Mouse (Mus musculus): ENCODE results near the gene Sirt7. TPM values are rescaled to one million over a fixed set of nuclear protein-coding genes. Genes with fewer than 3 reads are reported as not detected.

The Sirt7 gene
- total RNA-seq, 2 experiments from 2014 or later: 6.9 to 8.9 TPM

DNA sequence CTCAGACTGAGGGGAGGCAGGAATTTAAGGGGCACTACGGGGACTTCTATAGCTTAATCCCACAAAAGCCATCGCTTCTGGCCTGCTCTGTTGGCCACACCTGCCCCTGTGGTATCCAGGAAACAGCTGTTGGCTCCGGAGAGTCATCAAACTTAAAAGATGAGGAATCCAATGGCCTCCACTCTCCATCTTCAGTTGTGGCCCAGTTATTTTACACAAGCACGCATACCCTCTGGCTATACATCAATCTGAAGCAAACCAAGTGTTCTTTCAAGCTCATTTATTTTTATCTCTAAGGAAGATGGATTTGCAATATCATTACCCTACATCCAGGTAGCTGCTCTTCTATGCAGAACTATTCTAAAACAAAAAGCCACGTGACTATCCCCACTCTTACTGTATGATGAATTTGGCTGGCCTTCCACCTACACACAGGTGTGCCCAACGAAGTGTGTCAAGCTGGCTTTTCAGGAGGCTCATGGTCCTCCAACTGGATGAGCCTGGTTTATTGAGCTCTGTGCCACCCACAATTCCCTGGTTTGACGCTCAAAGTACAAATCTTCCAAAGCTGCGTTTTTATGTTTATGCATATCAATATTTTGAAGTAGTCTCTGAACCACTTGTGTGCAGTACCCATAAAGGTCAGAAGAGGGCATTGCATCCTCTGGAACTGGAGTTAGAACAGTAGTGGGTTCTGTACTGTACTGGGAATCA is 42.6 kb downstream of the Sirt7 start:
- DNase-seq: peak; percentile 35 to 60

DNA sequence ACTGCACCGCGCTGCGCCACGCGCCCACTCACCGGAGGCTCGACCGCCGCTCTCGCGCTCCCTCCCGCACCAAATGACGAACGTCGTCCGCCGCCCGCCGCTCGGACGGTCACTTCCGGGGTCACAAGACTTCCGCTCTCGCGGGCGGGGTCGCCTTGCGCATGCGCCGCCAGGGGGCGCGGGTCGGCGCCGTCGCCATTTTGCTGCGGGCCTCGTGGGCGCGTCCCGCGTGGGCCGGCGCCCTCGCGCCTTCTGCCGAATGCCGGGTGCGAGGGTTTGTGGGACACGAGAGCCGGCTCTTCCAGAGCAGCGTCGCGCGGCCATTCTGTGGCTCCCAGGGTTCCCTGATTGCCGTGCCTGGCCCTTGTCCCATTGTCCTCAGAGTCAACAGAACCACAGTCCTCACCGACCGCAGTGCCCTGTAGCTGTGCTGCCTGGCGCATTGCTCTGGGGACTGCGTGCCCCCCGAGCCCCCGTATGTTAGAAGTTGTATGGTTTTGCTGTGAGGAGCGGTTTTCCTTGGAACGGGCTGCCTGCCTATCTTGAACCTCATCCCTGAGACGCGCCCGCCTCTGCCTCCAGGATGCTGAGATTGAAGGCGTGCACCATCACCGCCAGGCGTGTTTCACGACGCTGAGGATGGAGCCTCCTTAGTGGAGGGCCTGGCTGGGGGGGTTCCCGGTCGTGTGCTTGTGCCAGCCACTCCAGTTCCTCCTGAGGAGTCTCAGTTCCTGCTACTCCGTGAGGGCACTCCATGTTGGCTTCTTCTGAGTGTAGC is 43.4 kb downstream of the Sirt7 start, which contains the start of gene Arhgdia:
Gene Arhgdia (minus strand): TSS at position 135 of the 778 bp plus-strand sequence.
- peak; percentile 92 to 93 for DNase-seq

DNA sequence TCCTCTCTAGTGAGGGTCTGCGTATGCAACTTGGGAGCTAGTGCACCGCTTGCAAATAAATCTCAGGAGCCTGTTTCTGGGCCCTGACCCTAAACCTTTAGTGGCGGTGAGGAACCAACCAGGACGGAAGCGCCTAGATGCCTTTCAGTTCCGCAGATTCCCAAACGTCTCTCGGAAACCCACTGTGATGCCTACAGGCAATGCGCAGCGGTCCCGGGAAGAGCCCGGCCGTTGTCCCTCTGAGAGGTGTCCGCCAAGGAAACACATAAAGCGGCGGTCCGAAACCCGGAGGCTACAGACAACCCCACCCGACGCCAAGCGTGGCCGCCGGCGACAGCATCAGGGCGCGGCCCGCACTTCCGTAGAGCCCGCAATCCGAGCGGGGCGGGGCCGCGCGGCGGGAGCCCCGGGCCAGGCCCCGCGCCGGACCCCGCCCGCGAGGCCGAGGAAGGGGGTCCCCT is 44.1 kb downstream of the Sirt7 start:
- DNase-seq: peak; percentile 59 to 72

DNA sequence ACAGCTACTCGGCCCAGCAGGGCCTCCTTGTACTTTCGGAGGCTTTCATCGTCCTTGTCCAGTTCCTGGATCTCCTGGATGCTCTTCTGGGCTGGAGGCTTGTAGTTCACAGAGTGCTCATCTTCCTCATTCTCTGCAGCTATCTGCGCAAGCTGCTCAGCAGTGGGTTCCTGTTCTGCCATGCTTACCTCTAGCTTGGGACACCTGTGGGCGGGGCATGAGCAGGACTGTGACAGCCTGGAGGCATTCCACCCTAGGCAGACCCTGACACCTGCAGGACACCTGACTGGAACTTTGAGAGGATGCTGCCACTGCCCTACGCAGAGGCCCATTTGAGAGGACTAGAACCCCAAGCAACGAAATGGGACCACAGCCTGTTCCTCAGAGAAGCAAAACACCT is 44.9 kb downstream of the Sirt7 start:
- DNase-seq: peak; percentile 30 to 35

DNA sequence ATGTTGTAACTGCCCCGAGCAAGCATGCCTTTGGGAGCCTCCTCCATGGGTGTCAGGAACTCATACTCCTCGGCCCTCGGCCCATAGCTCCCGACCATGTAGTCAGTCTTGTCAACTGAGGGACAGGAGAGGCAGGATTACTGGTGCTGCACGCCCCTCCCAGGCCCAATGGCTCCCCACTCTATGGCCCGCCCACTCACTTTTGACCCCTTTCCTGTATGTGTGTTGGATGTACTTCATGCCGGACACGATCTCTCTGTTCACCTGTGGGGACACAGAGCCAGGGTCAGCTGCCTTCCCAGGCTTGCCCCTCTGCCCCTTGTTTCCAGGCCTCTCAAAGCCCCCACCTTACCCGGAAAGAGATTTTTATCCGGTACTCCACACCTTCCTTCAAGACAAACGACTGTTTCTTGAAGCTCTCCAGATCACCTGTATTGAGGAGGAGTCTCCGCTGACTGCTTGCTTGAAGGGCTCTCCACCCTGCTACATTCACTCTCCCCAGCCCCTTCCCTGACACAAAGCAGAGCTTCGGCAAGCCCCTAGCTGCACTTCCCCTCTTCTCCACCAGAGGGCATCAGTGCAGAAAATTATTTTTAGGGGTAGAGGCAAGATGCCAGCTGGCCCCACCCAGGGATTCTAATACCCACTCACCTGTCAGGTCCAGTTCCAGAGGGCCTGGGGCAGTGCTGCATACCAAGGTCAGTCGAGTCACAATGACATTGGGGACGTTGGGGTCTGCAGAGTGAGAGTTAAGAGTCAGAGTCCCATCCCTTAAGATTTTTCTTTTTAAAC is 45.5 kb downstream of the Sirt7 start:
- DNase-seq: peak; percentile 72 to 89

DNA sequence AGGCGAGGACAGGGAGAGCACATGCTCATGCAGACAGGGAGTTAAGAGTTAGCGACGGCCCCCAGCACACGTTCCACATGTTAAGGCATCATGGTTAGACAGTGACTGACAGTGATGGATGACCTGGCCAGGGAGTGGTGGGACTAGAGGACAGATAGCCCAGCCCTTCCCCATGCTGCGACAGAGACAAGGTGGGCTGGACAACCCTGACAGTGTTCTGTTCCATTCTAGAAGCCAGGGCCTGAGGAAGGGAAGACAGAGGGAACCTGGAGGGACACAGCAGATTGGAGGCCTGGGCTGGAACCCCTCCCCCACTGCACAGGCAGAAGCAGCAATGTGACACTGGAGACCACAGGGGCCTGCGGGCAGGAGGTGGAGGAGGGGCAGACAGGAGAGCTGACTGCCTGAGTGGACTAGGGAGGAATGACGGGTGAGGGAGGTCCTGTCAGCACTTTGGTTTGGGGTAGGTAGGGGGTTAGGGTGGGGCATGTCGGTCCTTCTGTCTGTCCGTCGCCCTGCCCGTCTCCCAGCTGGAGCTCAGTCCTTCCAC is 46.3 kb downstream of the Sirt7 start:
- no peak for DNase-seq

DNA sequence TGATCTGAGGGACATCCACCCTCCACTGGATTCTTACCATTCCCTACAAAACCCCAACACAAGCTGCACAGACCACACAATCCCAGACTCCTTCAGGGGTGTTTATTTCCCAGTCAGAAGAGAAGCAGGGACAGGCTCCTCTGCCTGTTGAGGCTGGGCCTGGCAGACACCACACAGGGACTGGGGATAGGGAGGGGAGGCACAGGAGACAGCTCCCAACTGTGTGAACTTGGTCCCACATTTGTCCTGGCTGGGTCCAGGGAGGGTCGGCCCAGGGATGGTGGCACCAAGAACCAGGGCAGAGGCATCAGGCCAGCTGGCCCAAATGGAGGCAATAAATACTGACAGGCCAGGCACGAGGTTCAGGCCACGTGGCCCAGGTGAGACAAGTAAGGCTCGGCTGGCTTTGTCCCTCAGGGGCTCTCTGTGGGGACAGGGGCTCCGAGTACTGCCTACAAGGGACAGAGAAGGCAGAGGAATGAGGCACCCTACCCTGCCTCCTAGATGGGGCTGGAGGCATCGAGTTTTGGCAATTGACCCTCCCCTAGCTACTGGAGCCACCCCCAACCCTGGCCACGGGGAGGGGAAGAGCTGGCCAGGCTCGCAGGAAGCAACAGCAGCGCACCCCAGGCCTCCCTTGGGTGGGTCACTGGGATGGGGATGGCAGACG is 46.9 kb downstream of the Sirt7 start:
- DNase-seq: peak in 1 of 2 experiments; percentile 6

DNA sequence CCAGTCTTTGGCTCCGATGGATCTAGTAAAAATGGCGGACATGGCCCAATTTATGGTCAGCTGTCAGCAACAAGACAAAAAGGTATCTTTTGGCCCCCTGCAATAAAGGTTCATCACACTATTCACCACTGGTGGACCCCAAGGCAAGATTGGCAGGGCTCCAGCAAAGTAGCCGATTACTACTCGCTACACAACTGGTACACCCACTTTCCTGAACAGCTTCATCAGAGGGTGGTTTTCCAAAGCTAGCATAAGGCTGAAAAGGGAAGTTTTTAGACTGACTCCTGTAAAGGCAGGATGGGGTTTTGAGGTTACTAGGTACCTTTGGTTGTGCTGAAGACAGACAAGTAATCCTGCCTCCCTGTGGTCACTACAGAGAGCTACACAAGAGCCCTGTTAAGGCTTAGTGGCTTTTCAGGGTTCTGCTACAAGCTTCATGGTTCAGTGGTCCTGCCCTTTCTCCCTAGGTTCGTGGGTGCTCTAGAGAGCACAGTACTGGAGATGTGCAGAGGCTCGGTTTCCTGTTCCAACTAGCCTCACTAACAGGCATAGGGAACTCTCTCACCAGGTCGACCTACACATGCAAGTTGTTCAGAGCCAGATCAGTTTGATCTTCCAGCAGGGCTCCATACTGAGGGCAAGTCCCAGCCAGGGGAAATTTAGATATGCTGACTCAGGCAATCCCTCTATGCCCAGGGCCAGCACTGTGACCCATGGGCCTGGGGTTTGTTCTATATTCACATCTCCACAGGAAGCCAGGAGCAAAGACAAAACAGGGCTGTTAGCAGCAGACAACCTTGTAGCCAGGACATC is 47.6 kb downstream of the Sirt7 start:
- peak; percentile 3 to 49 for DNase-seq

DNA sequence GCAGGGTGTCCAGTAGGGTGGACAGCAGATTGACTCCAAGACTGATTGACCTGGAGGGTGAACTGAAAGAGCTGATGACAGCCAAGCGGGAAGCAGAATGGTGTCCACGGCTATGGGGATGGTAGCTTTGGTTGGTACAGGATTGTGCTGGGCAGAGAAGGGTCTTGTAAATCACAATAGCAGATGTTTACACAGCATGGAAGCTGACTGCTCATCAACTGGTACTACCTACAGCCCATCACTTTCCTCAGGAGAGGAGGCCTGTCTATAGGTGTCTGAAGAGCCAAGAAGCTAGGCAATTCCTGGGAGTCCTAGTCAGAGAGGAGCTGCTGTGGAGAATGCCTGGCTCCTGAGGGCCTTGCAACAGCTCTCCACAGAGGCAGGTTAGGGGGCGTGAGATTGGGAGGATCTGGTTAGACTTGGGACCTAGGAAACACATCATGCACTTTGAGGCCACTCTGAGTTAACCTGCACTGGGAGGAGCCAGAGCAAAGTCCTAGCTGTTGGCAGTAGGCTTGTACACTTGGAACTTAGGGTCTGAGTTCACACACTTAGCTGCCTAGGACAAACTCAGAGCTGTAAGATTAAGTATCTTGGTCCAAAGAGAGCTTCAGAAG is 48.6 kb downstream of the Sirt7 start:
- DNase-seq: no peak

DNA sequence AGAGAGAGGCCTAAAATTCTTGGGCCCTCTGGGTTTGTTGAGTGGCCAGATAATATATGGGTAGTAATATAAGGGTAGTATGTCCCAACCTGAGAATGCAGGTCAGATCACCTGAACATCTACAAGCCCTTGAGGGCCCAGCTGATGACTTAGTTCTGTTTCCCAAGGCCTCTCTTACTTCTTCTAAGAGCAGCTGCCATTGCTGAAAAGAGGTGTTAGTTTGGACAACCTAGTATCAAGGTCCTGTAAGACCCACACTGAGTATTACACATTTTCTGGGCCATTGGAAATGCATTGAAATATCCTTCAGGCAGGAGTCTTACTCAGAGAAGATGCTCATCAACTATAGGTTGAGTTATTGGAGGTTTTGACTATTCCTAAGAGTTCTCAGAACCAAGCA is 49.1 kb downstream of the Sirt7 start:
- no peak for DNase-seq

DNA sequence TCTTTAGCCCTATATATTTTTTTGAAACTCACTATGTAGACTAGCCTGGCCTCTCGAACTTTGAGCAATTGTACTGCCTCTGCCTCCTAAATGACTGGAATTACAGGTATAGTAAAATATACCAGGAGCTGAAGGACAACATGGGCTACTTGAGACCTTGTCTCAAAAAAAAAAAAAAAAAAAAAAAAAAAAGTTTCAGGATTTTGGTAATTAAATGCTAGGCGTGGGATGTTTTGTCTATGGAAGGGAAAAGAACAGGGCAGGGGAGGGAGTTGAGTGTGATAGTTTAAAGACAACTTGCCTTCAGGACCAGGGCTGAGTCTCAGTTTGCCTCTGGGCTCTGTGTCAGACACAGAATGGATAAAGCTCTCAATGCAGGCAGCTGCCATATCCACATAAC is 50.0 kb downstream of the Sirt7 start:
- no peak for DNase-seq

DNA sequence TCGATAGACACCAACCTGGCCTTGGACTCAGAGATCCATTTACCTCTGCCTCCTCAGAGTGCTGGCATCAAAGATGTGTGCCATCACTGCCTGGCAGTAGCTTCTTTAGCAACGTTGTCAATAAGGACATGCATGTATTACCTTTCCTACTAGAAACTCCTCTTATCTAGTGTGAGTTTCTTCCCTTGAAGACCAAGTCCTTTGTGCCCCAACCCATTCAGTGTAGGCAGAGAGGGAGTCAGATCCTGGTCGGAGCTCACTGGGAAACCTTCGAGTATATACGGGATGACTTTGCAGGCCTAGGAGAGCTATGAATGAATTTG is 50.8 kb downstream of the Sirt7 start:
- DNase-seq: no peak

DNA sequence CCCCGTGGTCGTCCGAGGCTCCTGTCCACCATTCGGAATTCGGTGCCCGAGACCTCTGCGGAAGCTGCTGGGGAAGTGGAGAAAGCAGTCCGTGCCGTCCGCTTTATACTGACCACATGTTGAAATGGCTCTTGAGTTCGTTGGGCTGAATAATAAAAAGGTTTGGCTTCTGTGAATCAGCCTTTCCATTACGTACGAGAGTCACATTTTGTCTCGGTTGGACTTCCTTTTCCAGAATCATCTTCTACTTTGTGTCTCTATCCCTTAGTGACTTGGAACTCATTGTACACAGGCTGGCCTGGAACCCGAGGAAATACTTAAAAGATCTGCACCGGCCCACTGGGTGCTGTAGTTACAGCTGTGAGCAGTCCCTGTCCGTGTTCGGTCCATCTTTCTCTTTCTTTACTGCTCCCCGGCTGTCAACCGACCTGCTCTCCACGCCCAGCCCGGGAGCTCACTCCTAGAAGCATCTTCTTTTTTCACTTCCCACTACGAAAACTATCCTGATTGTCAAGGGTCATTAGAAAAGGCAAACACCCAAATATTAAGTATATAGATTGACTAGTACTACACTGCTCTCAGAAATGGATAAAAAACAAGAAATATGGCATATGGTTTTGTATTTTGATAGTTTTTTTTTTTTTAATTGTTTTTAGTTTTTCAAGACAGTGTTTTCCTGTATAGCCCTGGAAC is 51.3 kb downstream of the Sirt7 start:
- DNase-seq: no peak

DNA sequence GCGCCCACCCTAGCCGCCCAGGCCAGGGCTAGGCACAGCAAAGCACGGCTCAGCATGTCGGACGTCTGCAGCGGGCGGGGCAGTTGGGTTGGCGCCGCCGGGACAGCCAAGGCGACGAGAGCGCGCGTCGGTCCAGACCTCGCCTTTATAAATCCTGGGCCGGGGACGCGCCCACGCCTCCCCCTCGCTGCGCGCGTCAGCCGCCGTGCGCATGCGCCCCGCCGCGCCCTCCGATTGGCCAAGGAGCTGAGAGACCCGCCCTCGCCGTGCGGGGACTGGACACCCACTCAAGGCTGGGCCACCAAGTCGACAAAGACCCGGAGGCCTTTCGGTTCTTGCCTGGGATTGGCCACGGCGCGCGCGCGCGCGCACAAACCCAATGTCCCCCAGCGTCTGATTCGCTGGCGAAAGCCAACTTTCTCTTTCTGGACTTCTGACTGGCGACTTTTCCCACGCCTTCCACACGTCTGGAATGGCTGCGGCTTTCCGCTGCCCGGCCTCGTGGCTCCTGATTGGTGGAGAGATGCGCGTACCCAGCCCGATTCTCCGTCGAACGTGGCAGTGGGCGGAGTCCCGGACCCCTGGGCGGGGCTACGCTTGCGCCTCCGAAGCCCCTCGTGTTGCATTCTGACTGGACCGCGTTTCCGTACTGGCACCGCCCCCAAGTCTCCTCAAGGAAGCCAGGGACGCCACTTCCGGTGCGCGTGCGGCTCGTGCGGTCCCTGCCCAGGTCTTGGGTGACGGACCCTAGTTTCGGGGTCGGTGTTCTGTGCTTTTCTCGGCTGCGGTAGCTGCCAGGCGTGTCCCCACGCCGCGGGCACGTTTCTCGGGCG is 52.1 kb downstream of the Sirt7 start, which contains the start of gene P4hb:
Gene P4hb (minus strand): TSS at position 502 of the 833 bp plus-strand sequence.
- DNase-seq: peak; percentile 99 to 100

DNA sequence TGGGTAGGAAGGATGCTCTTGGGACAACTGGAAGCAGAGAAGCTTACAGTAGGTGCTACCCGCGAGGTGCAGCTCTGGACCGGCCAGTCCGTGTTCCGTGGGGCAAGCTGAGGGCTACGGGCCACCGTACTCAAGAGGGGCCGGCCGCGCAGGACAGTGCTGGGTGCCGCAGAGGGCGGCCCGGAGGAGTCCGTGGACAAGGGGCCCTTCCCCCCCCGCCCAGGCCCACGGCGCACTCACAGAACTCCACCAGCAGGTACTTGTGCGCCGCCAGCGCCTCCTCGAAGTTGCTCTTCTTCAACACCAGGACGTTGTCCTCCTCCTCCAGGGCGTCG is 52.7 kb downstream of the Sirt7 start:
- DNase-seq: no peak

DNA sequence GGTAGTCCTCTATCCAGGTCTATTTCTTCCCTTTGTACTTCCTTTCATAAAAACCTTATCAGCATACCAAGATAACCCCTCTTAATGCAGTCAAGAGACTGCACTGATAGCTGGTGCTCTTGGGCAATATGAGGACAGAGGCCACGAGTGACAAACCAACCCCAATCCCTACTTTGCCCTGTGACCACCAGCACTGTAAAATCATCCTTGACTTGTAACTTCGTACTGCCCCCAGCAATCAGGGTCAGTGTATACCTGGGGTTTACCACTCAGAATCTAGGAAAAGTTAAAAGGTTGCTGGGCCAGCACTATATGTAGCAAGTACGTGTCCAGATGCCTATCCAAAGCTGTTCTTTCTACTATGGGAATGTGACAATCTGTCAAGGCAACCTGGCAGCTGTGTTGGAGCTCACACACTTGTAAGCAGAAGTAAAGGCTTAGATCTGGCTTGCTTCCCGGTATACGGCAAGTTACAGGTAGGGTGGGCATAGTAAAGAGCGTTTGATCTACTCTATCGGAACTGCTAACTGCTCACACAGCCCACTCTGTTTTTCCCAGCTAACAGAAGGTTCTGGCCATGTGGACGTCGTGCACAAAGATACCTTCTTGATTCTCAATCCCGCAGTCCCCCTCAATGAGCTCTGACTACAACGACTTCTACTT is 53.2 kb downstream of the Sirt7 start:
- no peak for DNase-seq

DNA sequence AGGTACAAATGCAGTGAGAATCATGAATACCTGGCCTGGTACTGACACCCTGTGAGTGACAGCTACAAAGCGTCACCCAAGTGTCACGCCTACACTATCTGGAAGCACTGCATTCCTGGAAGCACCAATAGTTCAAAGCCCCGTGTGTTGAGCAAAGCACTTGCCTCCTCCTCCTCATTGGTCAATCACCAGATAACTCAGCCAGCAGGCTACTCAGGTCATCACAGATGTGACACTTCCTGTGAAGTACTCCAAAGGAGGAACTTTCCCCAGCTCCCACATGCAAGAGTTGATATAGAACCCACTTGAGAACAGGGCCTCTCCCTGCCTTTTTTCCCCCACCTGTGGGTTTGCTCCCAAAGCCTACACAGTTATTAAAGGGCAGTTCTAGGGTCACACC is 53.9 kb downstream of the Sirt7 start:
- no peak for DNase-seq

Data from heart, adult 18-20 months (tissue).